Mouse (Mus musculus) forebrain, postnatal 0 days (tissue): ENCODE data around the gene Mrpl39. TPM values are rescaled to one million over a fixed set of nuclear protein-coding genes. Genes with fewer than 3 reads are reported as not detected.
A peak's percentile ranks its signal among the peaks of the same experiment; 100 is the strongest.

Experiments
- ATAC-seq: fragments of 200-750 bp; cut with Nextera tagmentation; 2 replicates; pipeline ENCODE4 v1.8.0; 2017; ENCODE audit warnings: mild to moderate bottlenecking, moderate library complexity
- DNase-seq: peaks from one replicate; pipeline ENCODE4 v3.0.0-alpha.2; 2015
- H3K27ac ChIP-seq: fragments of 300-500 bp; sonication (generic); 2 replicates; pipeline ENCODE4 v1.5.1; 2014; ENCODE audit warnings: low read depth, mild to moderate bottlenecking, antibody characterized with exemption, low read length, moderate library complexity, mixed read lengths
- H3K27me3 ChIP-seq: fragments of 300-500 bp; sonication (generic); 2 replicates; pipeline ENCODE4 v1.6.1; 2014; ENCODE audit warnings: mild to moderate bottlenecking, low read length, mixed read lengths; ENCODE audit not compliant: insufficient read depth
- H3K36me3 ChIP-seq: fragments of 300-500 bp; sonication (generic); 2 replicates; pipeline ENCODE4 v1.6.1; 2014; ENCODE audit warnings: mild to moderate bottlenecking, moderate library complexity; ENCODE audit not compliant: insufficient read depth
- H3K4me1 ChIP-seq: fragments of 300-500 bp; sonication (generic); 2 replicates; pipeline ENCODE4 v1.6.1; 2014; ENCODE audit warnings: antibody characterized with exemption; ENCODE audit not compliant: insufficient read depth
- H3K4me2 ChIP-seq: fragments of 300-500 bp; sonication (generic); 2 replicates; pipeline ENCODE4 v1.6.1; 2014; ENCODE audit warnings: low read depth, mild to moderate bottlenecking, moderate library complexity
- H3K4me3 ChIP-seq: fragments of 300-500 bp; sonication (generic); 2 replicates; pipeline ENCODE4 v1.5.1; 2014; ENCODE audit warnings: low read depth, low read length, mixed read lengths
- H3K9ac ChIP-seq: fragments of 300-500 bp; sonication (generic); 2 replicates; pipeline ENCODE4 v1.6.1; 2014; ENCODE audit warnings: mild to moderate bottlenecking
- H3K9me3 ChIP-seq: fragments of 300-500 bp; sonication (generic); 2 replicates; pipeline ENCODE4 v1.6.1; 2016; ENCODE audit warnings: low read length
- CTCF ChIP-seq: sonication (generic); IDR thresholded peaks from 2 replicates; pipeline ENCODE4 v1.5.1; 2016; ENCODE audit warnings: antibody characterized with exemption, control low read depth, low read depth
- WGBS: fragments of 180-500 bp; shearing (Covaris S2); extraction: QIAGEN DNeasy Blood & Tissue Kit; methylation state at CpG from one replicate; pipeline ENCODE4 v1.1.7; 2014; 5-methylcytosine and 5-hydroxymethylcytosine counted together
- polyA plus RNA-seq: library from polyadenylated mRNA; unstranded; fragments of >200 nt; fragmentation: Nextera tagmentation; extraction: Ambion mirVana; gene quantifications from 2 replicates; pipeline ENCODE4 v1.2.1, GENCODE M21; 2015
- total RNA-seq: library from RNA; depleted of rRNA; stranded (reverse); fragments of >200 nt; gene quantifications from 2 replicates; pipeline ENCODE4 v1.2.3, GENCODE M21; 2014

The Mrpl39 gene
- total and polyA plus RNA-seq, 2 experiments from 2014 or later = 34.5 to 37.8 TPM

DNA sequence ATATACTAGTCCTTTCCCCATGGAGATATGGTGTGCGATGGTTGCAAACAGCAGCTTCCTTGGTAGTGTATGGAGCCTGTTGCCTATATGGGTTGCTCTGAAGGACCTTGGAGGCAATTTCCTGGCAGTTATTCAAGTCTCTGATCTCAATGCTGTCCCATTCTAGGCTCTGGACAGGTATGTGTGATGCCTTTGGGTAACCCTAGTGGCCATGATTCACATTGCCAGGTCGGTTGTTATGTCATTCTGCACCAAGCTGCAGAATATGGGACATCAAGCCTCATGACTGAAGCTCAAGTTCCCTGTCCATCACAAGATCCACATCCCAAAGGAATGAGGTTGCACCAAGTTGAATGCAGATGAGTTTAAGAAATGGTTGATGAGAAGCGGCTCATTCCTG lies 1.8 kb upstream of the Mrpl39 start:
- WGBS = 82% methylated on average over 3 of the region's 3 CpGs
- H3K4me1 ChIP-seq = peaks cover 5% of the 10 kb centered on the region; the same call in 1 of the 2 replicates
- H3K9me3 ChIP-seq = no peaks in the 10 kb centered on the region
- H3K27me3 ChIP-seq = no peaks in the 10 kb centered on the region
- H3K4me3 ChIP-seq = no peak overlapping the region
- DNase-seq (no peak), ATAC-seq (no peak)
- H3K27ac ChIP-seq = no peak overlapping the region
- no peak overlapping the region for H3K4me2 ChIP-seq
- H3K9ac ChIP-seq = no peak overlapping the region
- H3K36me3 ChIP-seq = no peaks in the 10 kb centered on the region
- peak; percentile 7; the same call in 1 of the 2 replicates for TF ChIP-seq CTCF

GRCm38 (mm10) chr16:84734806-84735165 lies 756 bp downstream of the Mrpl39 start:
- H3K9ac ChIP-seq = peak overlapping the region; percentile 74
- H3K36me3 ChIP-seq = peaks cover 15% of the 10 kb centered on the region
- peaks cover 5% of the 10 kb centered on the region; the same call in 1 of the 2 replicates for H3K4me1 ChIP-seq
- H3K9me3 ChIP-seq = no peaks in the 10 kb centered on the region
- peak overlapping the region; percentile 73 for H3K4me2 ChIP-seq
- WGBS = 2% methylated on average over 15 of the region's 15 CpGs
- TF ChIP-seq CTCF = no peak
- peak overlapping the region; percentile 74 for H3K27ac ChIP-seq
- peak; percentile 50 for ATAC-seq
- no peak for DNase-seq
- H3K27me3 ChIP-seq = no peaks in the 10 kb centered on the region
- peak overlapping the region; percentile 78 for H3K4me3 ChIP-seq

GRCm38 (mm10) chr16:84720670-84721069 lies 14.9 kb downstream of the Mrpl39 start:
- no peaks in the 10 kb centered on the region for H3K9me3 ChIP-seq
- no peak overlapping the region for H3K9ac ChIP-seq
- DNase-seq (no peak), ATAC-seq (no peak)
- peaks cover 56% of the 10 kb centered on the region for H3K36me3 ChIP-seq
- H3K4me2 ChIP-seq = no peak overlapping the region
- 98% methylated on average over 2 of the region's 2 CpGs for WGBS
- no peaks in the 10 kb centered on the region for H3K4me1 ChIP-seq
- H3K27me3 ChIP-seq = no peaks in the 10 kb centered on the region
- TF ChIP-seq CTCF = no peak
- no peak overlapping the region for H3K27ac ChIP-seq
- no peak overlapping the region for H3K4me3 ChIP-seq

- Histone ChIP-seq H3K27ac (no peak overlapping the region), H3K4me2 (no peak overlapping the region), H3K36me3 (peaks cover 35% of the 10 kb centered on the region), H3K27me3 (no peaks in the 10 kb centered on the region), H3K9me3 (no peaks in the 10 kb centered on the region), H3K4me3 (no peak overlapping the region), H3K4me1 (no peaks in the 10 kb centered on the region), H3K9ac (no peak overlapping the region)
- ATAC-seq (no peak), DNase-seq (no peak)
- TF ChIP-seq CTCF = no peak
- WGBS = 97% methylated on average over 4 of the region's 4 CpGs
These were observed 17.3 kb downstream of the Mrpl39 start for GRCm38 (mm10) chr16:84718250-84718649.

DNA sequence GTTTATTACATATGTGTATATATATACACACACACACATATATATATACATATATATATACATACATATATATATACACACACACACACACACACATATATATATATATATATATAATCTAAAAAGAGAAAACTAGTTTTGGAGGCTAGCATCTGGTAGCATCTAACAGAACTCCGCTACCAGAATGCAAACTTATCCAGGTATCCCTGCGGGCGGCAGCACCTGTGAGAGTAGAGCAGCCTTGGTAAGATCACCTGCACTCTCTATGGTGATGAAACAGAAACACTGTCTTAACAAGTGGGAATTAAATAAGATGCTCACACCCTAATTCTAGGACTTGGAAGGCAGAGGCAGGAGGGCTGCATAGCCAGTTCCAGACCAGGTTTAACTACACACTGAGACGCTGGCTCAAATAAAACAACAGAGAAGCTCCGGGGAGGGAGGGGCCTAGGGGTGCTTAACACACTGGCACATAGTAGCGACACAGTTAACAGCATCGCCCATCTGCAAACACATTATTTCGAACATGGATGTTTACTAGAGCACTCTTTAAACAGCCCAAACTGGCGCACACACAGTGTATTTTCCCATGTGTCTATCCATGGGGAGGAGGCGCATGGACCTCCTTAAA lies 17.8 kb downstream of the Mrpl39 start:
- WGBS = 95% methylated on average over 10 of the region's 10 CpGs

DNA sequence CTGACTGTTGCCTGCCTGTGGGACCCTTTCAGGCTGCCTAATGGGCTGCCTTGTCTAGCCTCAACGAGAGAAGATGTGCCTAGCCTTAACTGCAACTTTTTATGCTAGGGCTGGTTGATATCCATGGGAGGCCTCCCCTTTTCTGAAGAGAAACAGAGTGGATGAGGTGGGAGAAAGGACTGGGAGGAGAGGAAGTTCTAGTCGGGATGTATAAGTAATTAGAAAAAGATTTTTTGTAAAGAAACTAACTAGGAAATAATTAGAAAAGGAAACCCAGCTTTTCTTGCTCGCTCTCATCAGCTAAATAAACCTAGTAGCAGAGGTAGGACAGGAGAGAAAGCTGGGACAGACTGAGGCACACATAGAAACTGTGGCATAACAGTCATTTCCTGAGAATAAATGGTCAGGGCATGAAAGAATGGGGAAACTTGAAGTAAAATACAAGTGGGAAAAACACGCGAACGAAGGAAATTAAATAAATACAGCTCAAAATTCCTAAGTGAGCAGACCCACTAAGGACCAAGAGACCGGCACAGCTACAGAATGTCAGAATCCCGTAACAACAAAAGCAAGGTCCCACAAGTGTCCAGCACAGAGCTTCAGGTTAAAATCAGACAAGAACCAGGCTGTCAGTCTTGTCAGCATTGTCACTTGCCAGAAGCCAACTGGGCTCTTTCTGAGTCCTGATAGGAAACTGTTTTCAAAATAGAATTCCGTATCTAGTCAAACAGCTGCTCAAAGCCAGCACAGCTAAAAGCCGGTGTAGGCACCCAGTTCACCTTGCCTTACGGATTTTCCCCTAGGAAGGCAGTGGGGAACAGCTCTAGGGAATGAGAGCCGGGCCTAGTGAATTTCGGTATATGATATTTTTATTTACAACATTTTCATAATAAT lies 18.6 kb downstream of the Mrpl39 start:
- ATAC-seq (no peak), DNase-seq (no peak)
- WGBS = 92% methylated on average over 13 of the region's 13 CpGs
- Histone ChIP-seq H3K36me3 (peaks cover 23% of the 10 kb centered on the region), H3K9ac (no peak overlapping the region), H3K4me1 (no peaks in the 10 kb centered on the region), H3K4me2 (no peak overlapping the region), H3K4me3 (no peak overlapping the region), H3K27me3 (no peaks in the 10 kb centered on the region), H3K9me3 (no peaks in the 10 kb centered on the region), H3K27ac (no peak overlapping the region)
- no peak for TF ChIP-seq CTCF

More for the DNA sequence above, 17.8 kb downstream of the Mrpl39 start:
- H3K27me3 ChIP-seq = no peaks in the 10 kb centered on the region
- no peak overlapping the region for H3K4me2 ChIP-seq
- H3K4me1 ChIP-seq = no peaks in the 10 kb centered on the region
- ATAC-seq (no peak), DNase-seq (no peak)
- no peak for TF ChIP-seq CTCF
- H3K36me3 ChIP-seq = peaks cover 30% of the 10 kb centered on the region
- H3K9ac ChIP-seq = no peak overlapping the region
- H3K4me3 ChIP-seq = no peak overlapping the region
- H3K27ac ChIP-seq = no peak overlapping the region
- H3K9me3 ChIP-seq = no peaks in the 10 kb centered on the region

- Histone ChIP-seq H3K27me3 (no peaks in the 10 kb centered on the region), H3K4me1 (no peaks in the 10 kb centered on the region), H3K9ac (no peak overlapping the region), H3K9me3 (no peaks in the 10 kb centered on the region), H3K27ac (no peak overlapping the region), H3K4me2 (no peak overlapping the region), H3K4me3 (no peak overlapping the region), H3K36me3 (peaks cover 15% of the 10 kb centered on the region)
- no peak for DNase-seq
- WGBS = 88% methylated on average over 7 of the region's 7 CpGs
- no peak for ATAC-seq
- no peak for TF ChIP-seq CTCF
These were observed 19.3 kb downstream of the Mrpl39 start for GRCm38 (mm10) chr16:84716197-84716596.
